Mouse (Mus musculus): Measurements from ENCODE around the gene Aamp.

- TF ChIP-seq CTCF (IDR thresholded peaks at IDR 0.05; ENCODE audit: borderline replicate concordance, control insufficient read depth, extremely low read depth, insufficient read depth, low read length, poor library complexity) (peak; percentile 51; the same call in 1 of the 2 replicates), POLR2A (IDR thresholded peaks at IDR 0.05; ENCODE audit: control insufficient read depth, extremely low read depth, insufficient read depth, low read length, poor library complexity) (0 out of 2 replicates have a peak, but pooled peaks have one; percentile 43)
These were observed 47.8 kb upstream of the Aamp start for GRCm38 (mm10) chr1:74332241-74332763.

All from thymus, adult 2 months (tissue).